Mouse (Mus musculus) C2C12 (cell line): ENCODE measurements around the gene Pdcd1.

Experiments used
- CEBPB ChIP-seq: IDR thresholded peaks from one replicate; pipeline ENCODE4 v1.6.1; 2011; ENCODE audit warnings: low read depth, mild to moderate bottlenecking, control low read depth, moderate library complexity
- CTCF ChIP-seq: IDR thresholded peaks from one replicate; pipeline ENCODE4 v1.5.1; 2011; ENCODE audit not compliant: control insufficient read depth, insufficient read depth, insufficient read length
- FOSL1 ChIP-seq: IDR thresholded peaks from one replicate; pipeline ENCODE4 v1.8.0; 2011; ENCODE audit warnings: mild to moderate bottlenecking, low read length; ENCODE audit not compliant: poor library complexity, insufficient read depth, severe bottlenecking
- MAX ChIP-seq: IDR thresholded peaks from one replicate; pipeline ENCODE4 v1.6.1; 2011; ENCODE audit warnings: mild to moderate bottlenecking, control low read depth
- MYOD1 ChIP-seq: IDR thresholded peaks from one replicate; pipeline ENCODE4 v1.6.1; 2011; ENCODE audit warnings: low read depth; ENCODE audit not compliant: control insufficient read depth, insufficient read length
- MYOG ChIP-seq: IDR thresholded peaks from one replicate; pipeline ENCODE4 v1.6.1; 2011; ENCODE audit not compliant: control insufficient read depth, insufficient read length; ENCODE audit errors: extremely low read depth
- USF1 ChIP-seq: IDR thresholded peaks from one replicate; pipeline ENCODE4 v1.6.1; 2011; ENCODE audit warnings: low read depth, mild to moderate bottlenecking, control low read depth, moderate library complexity

DNA sequence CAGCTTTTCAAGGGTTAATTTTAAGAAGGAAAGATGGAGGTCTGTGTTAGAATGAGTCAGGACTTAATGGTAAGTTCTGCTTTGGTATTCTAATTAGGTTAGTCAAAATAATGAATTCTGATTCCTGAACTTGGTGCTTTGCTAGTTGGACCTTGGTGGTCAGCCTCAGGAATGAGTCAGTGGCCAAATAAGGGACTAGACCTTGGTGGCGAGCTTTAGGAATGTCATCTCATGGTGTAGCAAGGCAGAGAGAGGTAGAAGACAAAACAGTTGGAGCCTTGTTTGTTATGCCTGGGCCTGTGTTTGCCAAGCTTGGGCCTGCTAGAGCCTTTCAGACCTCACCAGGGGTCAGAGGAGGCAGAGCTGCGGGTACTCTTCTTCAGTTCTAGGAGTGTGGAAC, 23.6 kb downstream of the Pdcd1 start:
- TF ChIP-seq CTCF (no peak), USF1 (no peak), CEBPB (no peak), MAX (no peak), MYOD1 (no peak), MYOG (no peak), FOSL1 (no peak)
